Mouse (Mus musculus): ENCODE data around the gene Irx5.
A peak's percentile ranks its signal among the peaks of the same experiment; 100 is the strongest.

Irx5 gene

DNA sequence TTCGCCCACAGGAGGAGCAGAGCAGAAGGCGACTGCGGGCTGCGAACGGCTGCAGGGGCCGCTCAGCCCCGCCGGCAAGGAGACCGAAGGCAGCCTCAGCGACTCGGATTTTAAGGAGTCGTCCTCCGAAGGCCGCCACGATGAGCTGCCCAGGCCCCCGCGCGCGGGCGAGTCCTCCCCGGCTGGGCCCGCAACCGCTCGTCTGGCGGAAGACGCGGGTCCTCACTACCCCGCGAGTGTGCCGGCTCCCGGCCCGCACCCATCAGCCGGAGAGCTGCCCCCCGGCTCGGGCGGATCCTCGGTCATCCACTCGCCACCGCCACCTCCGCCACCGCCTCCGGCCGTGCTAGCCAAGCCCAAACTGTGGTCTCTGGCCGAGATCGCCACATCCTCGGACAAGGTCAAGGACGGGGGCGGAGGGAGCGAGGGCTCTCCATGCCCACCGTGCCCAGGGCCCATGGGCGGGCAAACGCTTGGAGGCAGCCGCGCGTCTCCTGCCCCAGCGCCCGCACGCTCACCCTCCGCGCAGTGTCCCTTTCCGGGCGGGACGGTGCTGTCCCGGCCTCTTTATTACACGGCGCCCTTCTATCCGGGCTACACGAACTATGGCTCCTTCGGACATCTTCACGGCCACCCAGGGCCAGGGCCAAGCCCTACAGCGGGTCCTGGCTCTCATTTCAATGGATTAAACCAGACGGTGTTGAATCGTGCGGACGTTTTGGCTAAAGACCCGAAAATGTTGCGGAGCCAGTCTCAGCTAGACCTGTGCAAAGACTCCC lies 2.8 kb downstream of the Irx5 start:
- DNase-seq (ENCODE audit: low spot score in 2 of 2), result no peak

DNA sequence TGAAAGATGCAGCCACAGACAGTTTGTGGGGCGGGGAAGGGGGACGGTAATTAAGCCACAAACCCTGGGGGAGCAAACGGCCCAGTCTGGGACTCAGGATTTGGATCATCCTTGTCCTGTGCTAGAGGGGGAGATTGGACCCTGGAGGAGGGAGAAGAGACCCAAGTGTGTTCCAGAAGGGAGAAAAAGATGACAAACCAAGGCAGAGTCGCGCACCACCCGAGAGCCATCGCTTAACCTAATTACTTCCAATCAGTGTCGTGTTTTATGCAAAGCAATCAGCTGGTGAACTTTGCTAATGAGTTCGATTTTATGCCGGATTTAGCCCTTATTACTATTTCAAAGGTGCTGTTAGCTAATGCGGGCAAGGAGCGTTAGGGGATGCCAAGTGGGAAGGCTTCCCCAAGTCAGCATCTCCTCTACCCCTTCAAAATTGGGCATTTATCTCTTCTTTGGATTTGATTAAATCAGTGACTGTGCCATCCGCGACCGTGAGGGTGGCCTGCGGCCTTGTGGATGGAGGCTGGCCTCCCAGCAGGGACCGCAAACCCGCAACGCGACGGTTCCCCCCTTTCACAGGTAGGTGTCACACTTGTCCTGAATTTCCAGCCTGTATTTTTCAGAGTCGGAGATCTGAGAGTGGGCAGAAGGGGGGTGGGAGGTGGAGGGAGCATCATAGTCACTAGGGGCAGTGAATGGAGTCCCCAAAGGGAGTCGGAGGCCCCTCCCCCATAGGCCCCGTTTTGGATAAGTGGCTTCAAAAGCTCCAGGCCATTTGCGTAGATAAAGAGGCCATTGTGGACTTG lies 4.3 kb downstream of the Irx5 start:
- peak in 1 of 2 experiments; percentile 11 for DNase-seq (ENCODE audit: low spot score in 2 of 2)

DNA sequence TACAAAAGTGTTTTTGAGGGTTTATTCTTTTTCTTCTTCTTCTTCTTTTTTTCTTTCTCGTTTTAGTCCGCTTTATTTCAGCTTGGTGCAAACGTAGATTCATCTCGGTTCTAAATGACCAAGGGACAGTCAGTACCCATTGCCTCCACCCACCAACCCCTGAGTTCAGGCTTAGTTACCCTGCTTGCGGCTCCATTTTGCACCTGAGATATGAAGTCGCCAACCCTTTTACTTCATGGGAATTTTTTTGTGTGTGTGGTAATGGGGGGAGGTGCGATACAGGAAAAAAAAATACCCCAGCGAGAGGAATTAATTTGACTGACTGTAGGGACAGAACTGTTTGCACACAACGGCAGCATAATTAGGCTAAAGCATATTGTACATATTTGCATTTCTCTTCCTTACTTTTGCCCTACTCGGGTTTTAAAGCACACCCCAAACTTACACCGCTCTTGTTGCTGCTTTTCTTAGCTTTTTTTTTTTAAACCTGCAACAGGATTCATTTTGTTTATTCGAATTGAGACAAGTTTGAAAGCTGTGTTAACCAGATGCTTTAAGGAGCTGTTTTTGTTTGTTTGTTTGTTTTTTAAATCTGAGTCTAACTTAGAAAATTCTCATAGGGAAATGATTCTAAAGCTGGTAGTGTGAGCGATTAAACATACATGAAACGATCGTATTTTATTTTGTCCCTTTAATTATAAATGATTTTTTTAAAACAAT lies 5.1 kb downstream of the Irx5 start:
- no peak for DNase-seq (ENCODE audit: low spot score in 2 of 2)

DNA sequence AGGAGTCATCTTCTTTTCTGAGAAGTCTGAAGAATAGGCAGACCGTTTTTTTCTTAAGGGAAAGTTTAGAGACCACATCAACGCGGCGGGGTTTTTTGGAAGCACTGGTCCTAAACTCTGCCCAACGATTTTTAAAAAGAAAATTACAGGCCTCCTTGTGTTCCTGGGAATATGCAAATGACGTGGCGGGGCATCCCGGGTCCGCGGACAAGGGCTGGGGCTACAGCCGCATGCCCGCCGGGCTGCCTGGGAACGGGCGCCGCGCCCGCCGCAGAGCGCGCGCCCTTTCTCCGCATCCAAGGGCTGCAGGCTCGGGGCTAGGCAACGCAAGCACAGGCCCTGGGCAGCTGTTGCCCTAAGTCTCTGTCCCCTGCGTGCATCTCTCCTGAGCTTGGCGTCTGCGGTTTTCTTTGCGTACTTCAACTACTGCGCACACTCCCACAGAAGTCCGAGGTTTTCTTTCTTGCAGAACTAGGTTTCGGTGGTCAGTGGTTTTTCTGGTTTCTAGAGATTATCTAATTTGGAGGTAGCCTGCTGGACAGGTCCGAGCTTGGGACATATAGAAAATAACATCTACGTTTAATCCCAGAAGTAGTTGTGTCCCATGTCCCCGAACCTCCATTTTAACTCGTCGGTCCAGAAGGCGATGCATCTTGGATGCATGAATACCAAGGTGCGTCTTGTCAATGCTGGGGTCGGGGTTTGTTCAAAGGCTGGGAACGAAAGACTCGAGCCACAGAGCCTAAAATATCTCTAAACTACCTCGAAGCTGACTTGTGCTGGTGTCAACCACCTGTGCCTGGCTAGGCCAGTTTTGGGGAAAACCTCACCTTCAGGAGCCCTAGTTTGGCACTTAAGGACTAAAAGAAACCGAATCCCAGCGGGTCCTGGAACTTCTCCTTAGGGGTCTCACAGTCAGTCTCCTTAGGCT lies 6.1 kb downstream of the Irx5 start:
- DNase-seq (ENCODE audit: low spot score in 2 of 2), result no peak

DNA sequence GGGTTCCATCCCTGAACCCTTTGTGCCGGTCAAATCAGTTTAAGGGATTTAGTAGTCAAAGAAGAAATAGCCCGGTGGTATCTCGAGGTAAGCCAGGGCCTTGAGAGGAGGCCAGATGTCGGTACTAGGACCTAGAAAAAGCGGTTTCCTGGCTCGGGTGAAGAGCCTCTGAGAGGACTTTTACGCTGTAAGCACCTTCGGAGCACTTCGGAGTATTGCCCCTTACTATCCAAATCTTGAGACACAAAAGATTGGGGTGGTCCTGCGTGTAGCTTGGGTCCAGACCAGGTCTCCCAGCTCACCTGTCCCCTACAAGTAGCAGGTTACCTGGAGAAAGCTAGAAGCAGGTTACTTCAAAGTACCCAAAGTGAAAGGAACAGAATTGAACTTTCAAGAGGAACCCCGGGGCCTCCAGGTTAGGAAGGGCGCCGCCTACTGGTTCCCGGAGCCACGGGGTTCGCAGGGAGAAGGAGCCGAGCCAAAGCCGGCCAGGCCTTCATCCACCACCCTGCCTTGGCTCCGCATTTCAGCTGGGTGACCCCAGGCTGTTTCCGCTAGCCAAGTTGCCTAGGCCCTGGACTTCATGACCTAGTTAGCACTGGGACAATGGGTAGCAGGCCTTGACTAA lies 6.8 kb downstream of the Irx5 start:
- DNase-seq (ENCODE audit: low spot score in 2 of 2), result peak in 1 of 2 experiments; percentile 9

DNA sequence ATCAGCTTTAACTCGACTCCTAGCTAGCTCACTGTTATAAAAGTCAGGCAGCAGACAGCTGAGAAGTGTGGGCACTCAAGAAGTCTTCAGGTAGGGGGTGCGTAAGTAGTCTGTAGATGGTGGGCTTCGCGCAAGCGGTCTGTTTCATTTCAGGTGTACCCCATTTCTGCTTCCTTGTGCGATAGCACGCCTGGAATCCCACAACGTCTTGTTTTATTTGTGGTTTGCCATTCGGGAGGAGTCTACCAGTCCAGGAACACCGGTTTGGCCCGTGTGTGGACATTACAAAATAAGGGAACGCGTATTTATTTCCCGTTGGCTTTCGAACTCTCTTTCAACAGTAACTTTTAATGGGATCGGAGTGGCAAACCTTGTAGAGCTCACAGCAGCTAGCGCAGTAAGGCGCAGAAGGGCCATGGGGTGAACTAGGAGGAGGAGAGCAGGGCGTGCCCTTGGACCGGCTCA lies 7.4 kb downstream of the Irx5 start:
- no peak for DNase-seq (ENCODE audit: low spot score in 2 of 2)

DNA sequence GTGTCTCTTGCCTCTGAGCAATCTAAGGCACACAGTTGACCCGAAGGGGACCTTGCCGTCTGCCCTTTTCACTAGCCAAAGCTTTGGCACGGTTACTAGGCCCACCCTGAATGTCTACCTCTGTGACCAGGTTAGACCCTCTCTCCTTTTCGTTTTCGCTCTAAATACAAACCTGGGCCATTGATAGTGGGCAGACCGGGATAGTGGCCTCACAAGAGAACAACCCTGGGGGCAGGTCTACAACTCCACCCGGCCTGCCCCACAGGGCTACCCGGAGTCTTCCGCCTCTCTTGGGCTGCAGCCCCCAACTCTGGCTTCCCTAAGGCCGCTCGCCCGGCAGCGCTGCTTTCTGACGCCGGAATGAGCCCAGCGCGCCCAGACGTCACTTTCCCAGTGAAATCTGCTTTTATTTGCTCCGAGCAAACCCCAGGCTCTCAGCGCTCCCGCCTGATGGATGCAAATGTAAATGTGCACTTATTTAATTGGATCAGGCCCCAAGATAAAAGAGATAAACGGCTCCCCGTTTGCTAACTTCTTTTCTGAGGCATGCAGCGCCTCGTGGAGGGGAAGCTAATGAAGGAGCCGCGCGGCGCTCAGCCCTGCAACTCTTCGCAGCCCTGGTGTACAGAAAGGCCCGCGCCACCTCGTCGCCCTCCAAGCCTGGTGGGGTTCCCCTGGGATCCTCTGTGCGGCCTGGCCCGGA lies 8.0 kb downstream of the Irx5 start:
- DNase-seq (ENCODE audit: low spot score in 2 of 2), result peak in 1 of 2 experiments; percentile 9

DNA sequence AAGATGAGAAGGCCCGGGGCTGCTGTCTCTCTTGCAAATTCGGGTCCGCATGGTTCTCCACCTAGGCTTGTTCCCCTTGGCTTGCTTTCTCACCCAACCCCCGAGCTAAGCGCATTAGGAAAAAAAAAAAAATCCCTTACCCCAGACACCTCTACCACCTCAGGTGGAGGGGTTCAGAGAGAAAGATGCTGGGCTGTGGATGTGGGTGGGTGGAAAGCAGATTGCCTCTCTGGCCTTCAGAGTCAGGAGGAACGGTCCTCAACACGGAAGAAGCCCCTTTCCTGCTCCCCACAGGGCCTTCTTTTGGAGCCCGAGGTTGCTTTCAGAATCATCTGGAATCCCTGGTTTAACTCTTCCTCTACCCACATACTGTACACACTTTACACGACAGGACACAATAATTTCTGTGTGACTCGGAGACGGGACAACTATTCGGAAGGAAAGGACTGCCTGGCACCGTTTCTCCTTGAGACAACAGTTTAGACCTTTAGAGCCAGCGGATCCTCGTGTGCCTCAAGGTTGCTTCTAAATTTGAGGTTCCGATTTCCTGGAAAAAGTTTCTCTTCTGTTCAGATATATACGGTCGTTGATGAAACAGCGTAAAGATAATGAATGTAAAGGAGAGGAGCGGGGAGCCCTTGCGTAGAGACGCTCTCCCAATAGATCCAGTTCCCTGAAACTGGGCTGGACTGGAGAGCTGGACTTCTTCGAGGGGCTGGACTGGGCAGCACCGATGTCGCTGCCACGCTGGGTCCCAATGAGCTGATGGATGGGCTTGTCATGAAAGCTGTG lies 8.7 kb downstream of the Irx5 start:
- no peak for DNase-seq (ENCODE audit: low spot score in 2 of 2)

DNA sequence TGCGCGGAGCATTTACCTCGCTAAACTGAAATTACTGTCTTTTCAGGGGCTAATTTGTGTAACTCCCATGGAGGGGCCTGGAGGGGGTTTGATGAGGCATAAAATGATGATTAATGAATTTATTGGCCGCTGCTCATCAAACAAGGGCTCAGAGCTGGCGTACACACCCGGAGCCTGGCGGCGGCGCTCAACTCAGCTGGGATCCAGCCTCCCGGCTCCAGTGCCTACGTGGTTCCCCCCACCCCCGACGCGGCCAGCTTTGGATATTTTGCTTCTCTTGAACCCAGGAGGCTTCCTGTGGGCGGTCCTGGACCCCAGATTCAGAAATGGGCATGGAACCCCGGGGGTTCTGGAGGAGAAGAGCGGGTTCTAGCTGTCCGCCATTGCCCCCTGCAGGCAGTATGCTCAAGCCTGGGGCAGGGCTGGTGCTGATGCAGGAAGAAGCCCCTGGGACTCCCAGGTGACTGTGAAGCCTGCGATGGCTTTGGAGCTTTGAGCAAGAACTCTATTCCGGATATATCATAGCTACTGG lies 9.4 kb downstream of the Irx5 start:
- no peak for DNase-seq (ENCODE audit: low spot score in 2 of 2)

DNA sequence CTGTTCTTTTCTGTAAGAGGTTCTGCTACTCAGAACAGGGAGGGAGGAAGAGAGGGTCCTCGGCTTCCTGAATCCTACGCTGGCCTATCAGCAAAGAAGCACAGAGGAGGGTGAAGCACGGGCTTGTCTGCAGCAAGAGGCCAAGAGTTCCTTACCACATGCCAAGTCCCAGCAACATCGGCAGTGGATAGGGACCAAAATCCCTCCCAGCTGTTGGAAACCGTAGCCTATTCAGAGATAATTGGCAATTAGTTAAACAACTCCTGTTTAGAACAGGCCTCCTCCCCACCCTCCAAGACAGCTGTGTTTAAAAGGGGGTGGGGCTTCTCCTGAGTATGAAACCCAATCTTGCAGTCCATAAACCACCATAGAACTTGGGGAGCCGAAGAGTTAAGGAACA lies 22.1 kb downstream of the Irx5 start:
- no peak for DNase-seq (ENCODE audit: low spot score in 2 of 2)

DNA sequence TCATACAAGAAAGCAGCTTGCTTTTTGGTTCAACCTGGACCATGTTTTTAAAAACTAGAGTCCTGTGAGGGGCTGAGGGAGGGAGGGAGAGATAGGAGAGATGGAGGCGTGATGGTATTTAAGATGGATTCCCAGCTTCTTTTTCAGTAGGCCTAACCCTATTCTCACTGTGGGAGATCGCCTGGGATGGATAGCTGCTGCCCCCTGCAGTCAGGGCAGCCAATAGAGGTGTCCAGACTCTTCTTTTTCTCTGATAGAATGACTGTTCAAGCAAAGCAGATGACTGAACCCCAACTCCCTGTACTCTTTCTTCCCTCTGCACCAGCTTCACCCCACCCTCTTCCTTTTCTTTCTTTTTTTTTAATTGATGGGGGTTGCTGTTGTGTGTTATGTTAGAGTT lies 23.1 kb downstream of the Irx5 start:
- no peak for DNase-seq (ENCODE audit: low spot score in 2 of 2)

DNA sequence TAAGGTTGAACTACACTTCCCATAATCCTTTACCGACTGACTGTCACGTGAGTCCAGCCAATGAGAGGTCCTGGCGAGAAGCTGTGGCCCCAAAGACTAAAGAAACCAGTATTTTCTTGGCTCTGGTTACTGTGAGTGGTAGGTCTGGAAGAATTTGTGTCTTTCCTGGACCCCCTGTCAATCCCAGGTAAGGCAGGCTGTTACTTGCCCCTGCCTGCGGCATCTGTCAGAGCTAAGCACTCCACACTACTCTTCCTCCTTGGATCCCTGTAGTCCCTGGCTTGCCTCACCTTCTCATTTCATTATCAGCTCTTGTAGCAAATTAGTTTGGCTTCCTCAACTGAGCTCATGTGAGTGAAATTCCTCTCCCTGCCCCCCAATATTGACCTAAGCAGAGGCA lies 30.5 kb downstream of the Irx5 start:
- DNase-seq (ENCODE audit: low spot score in 2 of 2), result no peak

DNA sequence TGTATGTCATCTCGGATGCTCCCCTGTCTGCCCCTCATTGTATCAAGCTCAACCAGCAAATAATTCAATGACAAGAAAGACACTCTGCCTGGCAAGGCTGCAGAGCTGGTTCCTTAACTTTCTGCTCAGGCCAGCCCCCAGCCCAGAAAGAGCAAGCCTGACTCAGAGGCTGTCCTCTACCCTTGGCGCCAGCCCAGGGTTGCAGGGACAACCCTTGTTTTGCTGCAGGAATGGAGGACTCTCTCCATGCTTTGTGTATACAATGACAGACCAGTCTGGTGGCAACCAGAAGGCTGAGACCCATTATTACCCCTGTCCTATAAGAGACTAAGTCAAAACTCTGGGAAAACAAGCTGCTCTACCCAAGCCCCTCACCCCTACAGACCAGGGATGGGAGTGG lies 46.8 kb downstream of the Irx5 start:
- DNase-seq (ENCODE audit: low spot score in 2 of 2), result no peak

DNA sequence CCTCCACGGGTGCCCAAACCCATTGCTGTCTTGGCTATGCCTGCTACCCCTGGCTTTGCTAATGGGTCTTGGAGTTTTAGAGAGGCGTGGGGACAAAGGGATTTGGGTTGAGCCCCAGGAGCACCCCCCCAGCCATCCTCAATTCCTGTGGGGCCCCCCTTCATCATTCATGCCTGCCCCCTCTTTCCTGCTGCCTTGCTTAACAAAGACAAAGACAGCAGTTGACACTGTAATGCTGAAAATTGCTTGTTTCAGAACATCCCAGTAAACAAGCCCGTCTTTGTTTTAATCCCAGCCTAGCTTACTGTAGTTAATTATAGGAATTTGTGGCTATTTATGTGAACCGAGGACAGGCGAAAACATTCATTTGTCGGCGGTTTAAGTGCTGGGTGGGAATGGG lies 50.7 kb downstream of the Irx5 start:
- no peak for DNase-seq (ENCODE audit: low spot score in 2 of 2)

DNA sequence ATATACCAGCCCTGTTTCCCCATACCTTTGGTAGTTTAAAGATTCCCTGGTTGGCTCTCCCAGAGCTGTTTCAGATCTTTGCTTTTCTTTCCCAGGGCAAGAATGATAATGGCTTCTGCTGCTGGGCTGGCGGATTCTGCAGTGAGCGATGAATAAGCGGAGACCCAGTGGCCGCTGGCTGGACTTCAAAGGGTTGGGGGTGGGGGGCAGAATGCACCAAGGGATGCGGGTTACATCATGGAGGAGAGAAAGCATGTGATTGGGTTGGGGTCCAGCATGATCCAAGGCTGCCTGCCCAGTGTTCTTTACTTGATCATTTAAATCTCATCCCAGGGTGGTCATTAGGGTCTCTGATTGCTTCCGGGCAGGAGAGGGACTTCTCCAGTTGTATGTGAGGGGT lies 56.2 kb downstream of the Irx5 start:
- no peak for DNase-seq (ENCODE audit: low spot score in 2 of 2)

DNA sequence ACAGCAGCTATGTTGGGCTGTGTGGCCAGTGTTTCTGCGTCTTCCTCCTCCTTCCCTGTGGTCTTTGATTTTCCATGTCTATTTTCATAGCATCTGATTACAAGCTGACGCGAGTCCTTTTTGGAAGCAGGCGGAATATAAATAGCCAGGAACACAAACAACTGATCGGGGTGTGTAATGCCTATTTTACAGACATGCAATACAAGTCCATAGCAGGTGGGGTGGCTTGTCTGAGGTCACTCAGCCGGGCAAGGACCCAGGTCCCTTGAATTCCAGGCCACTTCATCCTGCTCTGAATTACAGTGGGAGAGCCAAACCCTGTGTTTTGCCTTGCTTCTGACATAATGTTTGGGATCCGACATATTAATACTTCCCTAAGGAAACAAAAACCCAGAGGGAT lies 63.2 kb downstream of the Irx5 start:
- DNase-seq (ENCODE audit: low spot score in 2 of 2), result no peak

Measured in frontal cortex, postnatal 25 days (tissue).